Comparison of ENCODE assay signal across 9 mouse cellular contexts in genomic region chr15:98002991-98003821, GRCm38 (mm10). TPM values are rescaled to one million over a fixed set of nuclear protein-coding genes. Genes with fewer than 3 reads are reported as not detected.
DNase-seq lines count a peak whose midpoint lies in the region; ATAC-seq and TF ChIP-seq lines count a peak whose summit lies in the region.
"Had no signal": no experiment of that assay in that cellular context is flagged by ENCODE, and none has a peak within 500 bp of the region (broad histone marks: within the 10 kb centered on the region; RNA-seq: fewer than 3 reads in every experiment).

No protein-coding gene starts in this region.

- H3K4me2 ChIP-seq in forebrain, embryonic 15.5 days (replicated peaks): peak overlapping the region; percentile 66
- H3K4me2 ChIP-seq in limb, embryonic 13.5 days (replicated peaks): peak overlapping the region; percentile 86

- H3K9ac ChIP-seq in forebrain, embryonic 15.5 days (replicated peaks): peak overlapping the region; percentile 51
- peak overlapping the region; percentile 93 for H3K9ac ChIP-seq in limb, embryonic 13.5 days

- DNase-seq in thymus, postnatal 4 days: peak; percentile 56
- DNase-seq in thymus, adult 2 months: no peak
- DNase-seq in T-cell, adult 2 months (ENCODE audit: low spot score): no peak
- DNase-seq in adrenal gland, adult (ENCODE audit: inconsistent age in 2 of 2, low spot score in 1 of 2): no peak
- no peak for DNase-seq in cerebellum, adult 11-12 months

- H3K4me1 ChIP-seq in thymus, adult 2 months (replicated peaks; ENCODE audit: control insufficient read depth, insufficient read depth, low read length): 0 out of 2 replicates have a peak, but pooled peaks cover 2% of the 10 kb centered on the region
- H3K4me1 ChIP-seq in forebrain, embryonic 15.5 days: peaks cover 62% of the 10 kb centered on the region
- H3K4me1 ChIP-seq in limb, embryonic 13.5 days: peaks cover 59% of the 10 kb centered on the region
- H3K4me1 ChIP-seq in olfactory bulb, adult 2 months (ENCODE audit: control insufficient read depth, insufficient read depth, low read length): peaks cover 37% of the 10 kb centered on the region

- no peak overlapping the region for H3K4me3 ChIP-seq in thymus, adult 2 months (ENCODE audit: control insufficient read depth, insufficient read depth, low read length)
- H3K4me3 ChIP-seq in forebrain, embryonic 15.5 days: peak overlapping the region; percentile 44
- H3K4me3 ChIP-seq in limb, embryonic 13.5 days: peak overlapping the region; percentile 67
- H3K4me3 ChIP-seq in olfactory bulb, adult 2 months (ENCODE audit: insufficient read depth, low read depth, low read length): peak overlapping the region; percentile 2; the same call in 1 of the 2 replicates

- H3K9me3 ChIP-seq in forebrain, embryonic 15.5 days: no peaks in the 10 kb centered on the region
- H3K9me3 ChIP-seq in limb, embryonic 13.5 days: no peaks in the 10 kb centered on the region

- 4% methylated on average over 42 of the region's 42 CpGs for WGBS in thymus, adult 2 months
- under 1% methylated on average over 42 of the region's 42 CpGs for WGBS in forebrain, embryonic 15.5 days
- under 1% methylated on average over 42 of the region's 42 CpGs for WGBS in limb, embryonic 13.5 days
- WGBS in olfactory bulb, adult 2 months: 6% methylated on average over 42 of the region's 42 CpGs

- TF ChIP-seq CTCF in thymus, adult 2 months (IDR thresholded peaks at IDR 0.05; ENCODE audit: borderline replicate concordance, control insufficient read depth, extremely low read depth, insufficient read depth, low read length, poor library complexity): no peak
- no peak for TF ChIP-seq CTCF in olfactory bulb, adult 2 months (IDR thresholded peaks at IDR 0.05; ENCODE audit: insufficient read depth, low read depth, low read length)

- peaks cover 43% of the 10 kb centered on the region for H3K27me3 ChIP-seq in thymus, adult 2 months (ENCODE audit: control insufficient read depth, insufficient read depth, low read length)
- H3K27me3 ChIP-seq in forebrain, embryonic 15.5 days: peaks cover 37% of the 10 kb centered on the region; the same call in 1 of the 2 replicates
- peaks cover 55% of the 10 kb centered on the region for H3K27me3 ChIP-seq in limb, embryonic 13.5 days

- no peak for TF ChIP-seq POLR2A in thymus, adult 2 months (IDR thresholded peaks at IDR 0.05; ENCODE audit: control insufficient read depth, extremely low read depth, insufficient read depth, low read length, poor library complexity)
- no peak for TF ChIP-seq POLR2A in olfactory bulb, adult 2 months (IDR thresholded peaks at IDR 0.05; ENCODE audit: insufficient read depth, low read depth, low read length)

- ATAC-seq in forebrain, embryonic 15.5 days (replicated peaks): no peak
- ATAC-seq in limb, embryonic 13.5 days (ENCODE audit: low FRiP score, low read depth): no peak

- no peak overlapping the region for H3K27ac ChIP-seq in thymus, adult 2 months (ENCODE audit: control insufficient read depth, insufficient read depth, low read length)
- H3K27ac ChIP-seq in forebrain, embryonic 15.5 days (replicated peaks): peak overlapping the region; percentile 81
- peak overlapping the region; percentile 97 for H3K27ac ChIP-seq in limb, embryonic 13.5 days
- H3K27ac ChIP-seq in olfactory bulb, adult 2 months (ENCODE audit: insufficient read depth, low read depth, low read length): no peak overlapping the region
- H3K27ac ChIP-seq: macrophage had no signal

- H3K36me3 ChIP-seq in thymus, adult 2 months (ENCODE audit: control insufficient read depth, insufficient read depth, low read length): no peaks in the 10 kb centered on the region
- no peaks in the 10 kb centered on the region for H3K36me3 ChIP-seq in forebrain, embryonic 15.5 days
- H3K36me3 ChIP-seq in limb, embryonic 13.5 days: peaks cover 20% of the 10 kb centered on the region

RNA-seq across cellular contexts. Expression of gene Col2a1, which starts 1.3 kb away (rescaled TPM):
- polyA plus RNA-seq in thymus, adult 2 months (2012; rRNA removed): 0.32 and 0.47 TPM in 2 replicates
- polyA plus RNA-seq in forebrain, embryonic 15.5 days (2015; fragmentation: Nextera tagmentation; extraction: Ambion mirVana): 25.6 and 25.8 TPM in 2 replicates
- 706 and 829 TPM in 2 replicates for polyA plus RNA-seq in limb, embryonic 13.5 days (2015; fragmentation: Nextera tagmentation; extraction: Ambion mirVana)
- not detected in 2 replicates for polyA plus RNA-seq in olfactory bulb, adult 2 months (2012; ENCODE audit: insufficient read depth, insufficient read length, low replicate concordance, missing spikeins)
- polyA plus RNA-seq: macrophage had no signal

RNA-seq across cellular contexts. Expression of gene Tmem106c, which starts 39.2 kb away (rescaled TPM):
- 38.4 and 40.0 TPM in 2 replicates for polyA plus RNA-seq in thymus, adult 2 months (2012; rRNA removed)
- polyA plus RNA-seq in forebrain, embryonic 15.5 days (2015; fragmentation: Nextera tagmentation; extraction: Ambion mirVana): 60.8 and 66.2 TPM in 2 replicates
- 35.9 and 37.9 TPM in 2 replicates for polyA plus RNA-seq in limb, embryonic 13.5 days (2015; fragmentation: Nextera tagmentation; extraction: Ambion mirVana)
- not detected in 2 replicates for polyA plus RNA-seq in olfactory bulb, adult 2 months (2012; ENCODE audit: insufficient read depth, insufficient read length, low replicate concordance, missing spikeins)

Comparison
In these comparisons a context has a peak if more than half of its experiments do, and no peak if none do; other contexts are left out.
1. H3K27ac ChIP-seq: peak in forebrain, embryonic 15.5 days (single experiment) and limb, embryonic 13.5 days (single experiment); none in thymus, adult 2 months (single experiment) and olfactory bulb, adult 2 months (single experiment).
2. RNA of gene Col2a1, which starts 1.3 kb away (polyA plus RNA-seq): 706 to 829 TPM in limb, embryonic 13.5 days; 25.6 to 25.8 TPM in forebrain, embryonic 15.5 days, 0.32 to 0.47 TPM in thymus, adult 2 months and not detected in olfactory bulb, adult 2 months; every median in the first group is over 10 times any median in the second.
3. RNA of gene Tmem106c, which starts 39.2 kb away (polyA plus RNA-seq): 60.8 to 66.2 TPM in forebrain, embryonic 15.5 days, 38.4 to 40.0 TPM in thymus, adult 2 months and 35.9 to 37.9 TPM in limb, embryonic 13.5 days; not detected in olfactory bulb, adult 2 months; every median in the first group is over 10 times any median in the second.